Mouse (Mus musculus): ENCODE measurements around the gene Hist1h2ad. TPM values are rescaled to one million over a fixed set of nuclear protein-coding genes. Genes with fewer than 3 reads are reported as not detected.
"Not testable (repeated sequence)": the region's sequence is repeated elsewhere in the genome, so short reads cannot be mapped to it uniquely, and the experiment has no call there.

Hist1h2ad gene
- polyA plus RNA-seq, 1 experiment from 2014 or later, result 4.3 TPM

DNA sequence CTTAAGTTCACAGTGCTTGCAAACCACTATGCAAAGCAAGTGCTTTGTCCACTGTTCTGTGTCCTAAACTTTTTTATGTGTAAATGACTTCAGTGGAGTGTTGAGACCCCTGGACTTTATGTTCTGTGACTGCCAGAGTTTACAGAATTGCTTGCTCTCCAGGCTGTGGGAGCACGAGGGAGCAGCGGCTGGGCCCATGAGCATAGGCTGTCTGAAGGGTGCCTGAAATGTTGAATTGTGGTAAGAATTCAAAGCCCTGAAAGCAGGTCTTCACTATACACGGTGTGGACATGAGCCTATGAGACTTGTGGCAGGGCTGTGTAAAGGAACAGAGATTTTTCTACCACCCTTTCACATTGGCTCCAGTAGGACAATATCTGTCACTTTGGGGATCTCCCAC, 37.5 kb downstream of the Hist1h2ad start:
- Histone ChIP-seq H3K4me1 (replicated peaks) (peaks cover 26% of the 10 kb centered on the region), H3K9ac (no peak overlapping the region), H3K27me3 (no peaks in the 10 kb centered on the region), H3K27ac (peak overlapping the region; percentile 39), H3K9me3 (replicated peaks) (no peaks in the 10 kb centered on the region), H3K36me3 (peaks cover 14% of the 10 kb centered on the region), H3K4me3 (replicated peaks) (no peak overlapping the region), H3K4me2 (no peak overlapping the region)
- WGBS (ENCODE audit: insufficient replicate concordance), result 80% methylated on average over 3 of the region's 3 CpGs
- no peak for DNase-seq
- ATAC-seq (ENCODE audit: low read depth), result no peak

DNA sequence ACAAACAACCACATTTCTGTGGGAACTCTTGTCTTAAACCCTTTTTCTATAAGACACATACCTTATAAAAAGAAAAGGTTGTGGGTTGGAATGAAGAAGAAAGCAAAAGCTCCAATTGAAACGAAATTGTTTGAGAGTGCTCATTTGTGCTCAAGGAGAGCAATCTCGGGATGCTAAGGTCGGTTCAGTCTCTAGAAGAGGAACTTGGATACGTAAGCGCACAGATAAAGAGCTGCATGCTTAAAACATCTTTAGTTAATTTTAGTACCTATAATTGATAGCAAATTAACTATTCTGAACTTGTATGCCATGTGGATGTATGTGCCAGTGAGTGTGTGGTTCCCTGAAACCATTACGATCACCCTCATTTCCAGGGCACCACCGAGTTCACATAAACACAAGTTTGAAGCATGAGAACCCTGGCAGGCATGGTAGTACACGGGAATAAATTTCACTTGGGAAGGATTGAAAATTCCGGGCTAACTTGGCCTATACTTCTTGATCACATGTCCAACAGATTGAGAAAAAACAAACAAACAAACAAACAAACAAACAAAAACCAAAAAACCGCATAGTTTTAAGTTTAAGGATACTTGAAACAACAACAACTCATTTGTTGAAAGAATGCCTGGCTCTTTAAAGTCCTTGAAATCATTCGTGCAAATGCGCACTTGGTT, 46.0 kb downstream of the Hist1h2ad start:
- H3K4me3 ChIP-seq (replicated peaks), result peak overlapping the region; percentile 73
- peak overlapping the region; percentile 90 for H3K4me2 ChIP-seq
- peak overlapping the region; percentile 100 for H3K27ac ChIP-seq
- ATAC-seq (ENCODE audit: low read depth) (no peak), DNase-seq (no peak)
- WGBS (ENCODE audit: insufficient replicate concordance), result 21% methylated on average over 12 of the region's 12 CpGs
- H3K36me3 ChIP-seq, result no peaks in the 10 kb centered on the region
- peaks cover 6% of the 10 kb centered on the region for H3K27me3 ChIP-seq
- no peaks in the 10 kb centered on the region for H3K9me3 ChIP-seq (replicated peaks)
- H3K4me1 ChIP-seq (replicated peaks), result peaks cover 18% of the 10 kb centered on the region
- H3K9ac ChIP-seq, result peak overlapping the region; percentile 96

DNA sequence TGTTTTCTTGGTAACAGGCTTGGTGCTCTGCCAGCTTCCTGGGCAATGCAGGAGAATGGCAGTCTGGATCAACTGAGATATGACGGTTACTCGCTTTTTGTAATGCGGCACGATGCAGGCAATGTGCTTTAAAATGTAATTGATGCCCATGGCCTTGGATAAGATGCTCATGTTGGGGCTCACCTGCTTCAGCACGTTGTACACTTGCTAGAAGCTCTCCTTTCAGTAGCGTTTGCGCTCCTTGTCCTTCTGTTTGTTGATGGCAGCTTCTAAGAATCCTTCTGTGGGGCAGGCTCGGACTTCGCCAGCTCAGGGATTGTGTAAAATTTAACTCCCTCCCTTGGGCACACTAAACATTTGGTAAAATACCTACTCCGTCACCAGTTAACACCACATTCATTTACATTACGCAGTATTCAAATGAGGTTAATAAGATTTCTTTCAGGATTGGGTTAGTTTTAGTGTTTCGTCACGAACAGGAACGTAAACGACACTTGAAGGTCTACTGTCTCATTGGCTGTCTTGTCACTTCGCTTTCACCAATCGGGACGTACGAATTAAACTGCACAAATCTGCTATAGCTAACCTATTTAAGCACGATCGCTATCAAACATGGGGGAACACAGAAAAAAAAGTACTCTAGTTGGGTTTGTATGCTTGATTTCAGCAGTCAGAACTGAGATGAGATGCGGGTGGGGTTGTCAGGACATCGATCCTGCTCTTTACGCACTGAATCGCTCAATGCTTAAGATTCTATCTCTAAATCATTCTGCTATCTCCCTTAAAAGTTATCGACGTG, 46.8 kb downstream of the Hist1h2ad start, which contains the start of gene Hist1h2be:
Gene Hist1h2be, minus strand, starts transcription at position 392 of the 799 bp plus-strand sequence.
- Histone ChIP-seq H3K4me2 (peak within 1 kb of the TSS; percentile 90), H3K9me3 (replicated peaks) (no peaks in the 10 kb centered on the region), H3K4me3 (replicated peaks) (peak within 1 kb of the TSS; percentile 73), H3K4me1 (replicated peaks) (peaks cover 18% of the 10 kb centered on the region), H3K27ac (peak within 1 kb of the TSS; percentile 100), H3K9ac (peak within 1 kb of the TSS; percentile 96), H3K36me3 (no peaks in the 10 kb centered on the region), H3K27me3 (peaks cover 11% of the 10 kb centered on the region)
- ATAC-seq (ENCODE audit: low read depth) (peak; percentile 74), DNase-seq (peak; percentile 81)
- WGBS (ENCODE audit: insufficient replicate concordance), result under 1% methylated on average over 27 of the region's 27 CpGs

DNA sequence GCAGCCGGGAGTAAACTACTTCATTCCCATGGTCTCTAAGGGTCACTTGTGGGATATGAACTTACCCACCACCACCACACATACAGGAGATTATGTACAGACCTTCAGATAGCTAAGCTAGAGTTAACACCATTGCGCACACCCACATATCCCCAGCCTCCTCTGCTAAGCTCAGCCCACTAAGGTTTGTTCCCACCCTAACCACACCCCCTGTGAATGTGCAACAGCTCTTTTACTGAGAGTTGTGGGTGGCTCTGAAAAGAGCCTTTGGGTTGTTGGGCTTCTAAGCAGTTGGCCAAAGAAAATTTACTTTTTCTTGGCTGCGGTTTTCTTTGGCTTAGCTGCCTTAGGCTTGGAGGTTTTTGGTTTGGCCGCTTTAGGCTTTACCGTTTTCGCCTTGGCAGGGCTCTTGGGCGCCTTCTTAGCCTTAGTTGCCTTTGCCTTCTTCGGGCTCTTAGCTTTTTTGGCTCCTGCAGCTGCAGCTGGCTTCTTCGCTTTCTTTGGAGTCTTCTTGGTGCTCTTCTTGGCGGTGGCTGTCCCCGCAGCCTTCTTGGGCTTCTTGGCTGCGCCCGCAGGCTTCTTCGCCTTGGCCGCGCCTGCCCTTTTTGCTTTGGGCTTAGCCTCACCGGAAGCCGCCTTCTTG, 47.5 kb downstream of the Hist1h2ad start:
- WGBS (ENCODE audit: insufficient replicate concordance), result under 1% methylated on average over 18 of the region's 18 CpGs

DNA sequence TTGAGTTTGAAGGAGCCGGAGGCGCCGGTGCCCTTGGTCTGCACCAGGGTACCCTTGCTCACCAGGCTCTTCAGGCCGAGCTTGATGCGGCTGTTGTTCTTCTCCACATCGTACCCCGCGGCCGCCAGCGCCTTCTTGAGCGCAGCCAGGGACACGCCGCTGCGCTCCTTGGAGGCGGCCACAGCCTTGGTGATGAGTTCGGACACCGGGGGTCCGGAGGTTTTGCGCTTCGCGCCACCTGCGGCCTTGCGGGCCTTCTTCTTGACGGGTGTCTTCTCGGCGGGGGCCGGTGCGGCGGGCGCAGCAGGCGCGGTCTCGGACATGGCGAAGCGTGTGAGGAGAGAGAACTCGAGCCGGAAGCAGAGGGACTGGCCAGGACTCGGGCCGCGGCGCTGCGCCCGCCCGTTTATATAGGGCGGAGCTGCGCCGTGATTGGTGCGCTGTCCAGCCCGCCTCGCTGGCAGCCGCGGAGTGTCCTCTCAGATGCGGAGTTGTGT, 48.0 kb downstream of the Hist1h2ad start, which contains the start of gene Hist1h1e:
Gene Hist1h1e, minus strand, starts transcription at position 384 of the 497 bp plus-strand sequence.
- Histone ChIP-seq H3K4me3 (replicated peaks) (peak within 1 kb of the TSS; percentile 73), H3K27ac (peak within 1 kb of the TSS; percentile 100), H3K9ac (peak within 1 kb of the TSS; percentile 96), H3K27me3 (peaks cover 13% of the 10 kb centered on the region), H3K4me2 (peak within 1 kb of the TSS; percentile 90), H3K4me1 (replicated peaks) (peaks cover 18% of the 10 kb centered on the region)
- DNase-seq (peak; percentile 87), ATAC-seq (ENCODE audit: low read depth) (peak; percentile 81)
- H3K9me3 ChIP-seq (replicated peaks); H3K36me3 ChIP-seq: not testable (repeated sequence)
- WGBS (ENCODE audit: insufficient replicate concordance), result under 1% methylated on average over 53 of the region's 53 CpGs

More for the DNA sequence above, 47.5 kb downstream of the Hist1h2ad start:
- Histone ChIP-seq H3K36me3 (no peaks in the 10 kb centered on the region), H3K27me3 (peaks cover 13% of the 10 kb centered on the region), H3K4me1 (replicated peaks) (peaks cover 18% of the 10 kb centered on the region), H3K27ac (peak overlapping the region; percentile 100), H3K9me3 (replicated peaks) (no peaks in the 10 kb centered on the region), H3K9ac (peak overlapping the region; percentile 96), H3K4me2 (peak overlapping the region; percentile 90), H3K4me3 (replicated peaks) (peak overlapping the region; percentile 73)
- ATAC-seq (ENCODE audit: low read depth), result peak; percentile 82
- no peak for DNase-seq

DNA sequence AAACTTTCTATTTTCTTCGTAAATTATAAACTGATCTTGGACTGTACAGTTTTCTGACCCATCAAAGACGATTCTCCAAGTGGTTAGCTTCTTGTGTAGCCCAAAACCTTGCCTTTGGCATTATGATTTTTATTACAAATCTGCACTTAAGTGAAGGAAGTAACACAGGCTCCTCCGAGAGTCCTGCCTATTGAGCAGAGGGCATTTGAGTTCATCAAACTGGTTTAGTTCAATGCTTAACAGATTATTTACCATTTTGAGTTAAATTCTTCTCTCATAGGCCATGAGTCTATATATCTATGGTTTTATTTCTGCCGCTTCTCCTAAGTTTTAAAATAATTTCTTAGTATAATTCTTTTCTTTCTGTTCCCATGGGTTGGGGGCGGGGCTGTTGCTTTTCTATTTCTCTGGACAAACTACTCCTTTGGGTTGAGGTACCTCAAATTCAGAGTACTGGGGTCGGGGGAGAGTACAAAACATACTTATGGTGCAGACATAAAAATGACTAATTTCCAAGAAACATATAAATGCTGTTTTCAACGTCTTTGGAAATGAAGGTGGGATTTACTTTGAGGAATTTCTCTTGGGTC, 48.8 kb downstream of the Hist1h2ad start:
- peak overlapping the region; percentile 100 for H3K27ac ChIP-seq
- no peaks in the 10 kb centered on the region for H3K9me3 ChIP-seq (replicated peaks)
- H3K9ac ChIP-seq, result peak overlapping the region; percentile 96
- H3K4me3 ChIP-seq (replicated peaks), result peak overlapping the region; percentile 73
- H3K4me2 ChIP-seq, result peak overlapping the region; percentile 90
- H3K36me3 ChIP-seq, result no peaks in the 10 kb centered on the region
- ATAC-seq (ENCODE audit: low read depth) (no peak), DNase-seq (no peak)
- peaks cover 18% of the 10 kb centered on the region for H3K4me1 ChIP-seq (replicated peaks)
- WGBS (ENCODE audit: insufficient replicate concordance), result 24% methylated on average over 7 of the region's 7 CpGs
- H3K27me3 ChIP-seq, result peaks cover 13% of the 10 kb centered on the region

Small RNA genes lying within 50 kb of the gene (microRNA-seq; reads per million reads assigned to microRNA genes)
- gene Gm44297 (not detected), gene Gm44359 (not detected), gene Gm44394 (not detected)

Other genes starting within 250 kb of the Hist1h2ad start
- 15.2 and 20.1 TPM in 2 replicates for gene Zfp322a, start 205.2 kb upstream of the Hist1h2ad start, polyA plus RNA-seq (2015; fragmentation: Nextera tagmentation; extraction: Ambion mirVana)
- 8.3 and 9.1 TPM in 2 replicates for gene Abt1, start 150.5 kb upstream of the Hist1h2ad start, polyA plus RNA-seq (2015; fragmentation: Nextera tagmentation; extraction: Ambion mirVana)
- 1.5 and 2.0 TPM in 2 replicates for gene Btn1a1, start 108.5 kb upstream of the Hist1h2ad start, polyA plus RNA-seq (2015; fragmentation: Nextera tagmentation; extraction: Ambion mirVana)
- gene Btn2a2, start 85.5 kb upstream of the Hist1h2ad start, polyA plus RNA-seq (2015; fragmentation: Nextera tagmentation; extraction: Ambion mirVana), result not detected in 2 replicates
- gene Hist1h4h, start 43.3 kb upstream of the Hist1h2ad start, polyA plus RNA-seq (2015; fragmentation: Nextera tagmentation; extraction: Ambion mirVana), result 3.8 and 5.9 TPM in 2 replicates
- 7.7 and 13.6 TPM in 2 replicates for gene Hist1h2af, start 40.5 kb upstream of the Hist1h2ad start, polyA plus RNA-seq (2015; fragmentation: Nextera tagmentation; extraction: Ambion mirVana)
- 10.3 and 17.1 TPM in 2 replicates for gene Hist1h3g, start 39.0 kb upstream of the Hist1h2ad start, polyA plus RNA-seq (2015; fragmentation: Nextera tagmentation; extraction: Ambion mirVana)
- gene Hist1h2bh, start 31.0 kb upstream of the Hist1h2ad start, polyA plus RNA-seq (2015; fragmentation: Nextera tagmentation; extraction: Ambion mirVana), result 1.7 TPM in 2 replicates
- gene Hist1h3f, start 30.3 kb upstream of the Hist1h2ad start, polyA plus RNA-seq (2015; fragmentation: Nextera tagmentation; extraction: Ambion mirVana), result 1.1 and 2.1 TPM in 2 replicates
- gene Hist1h4f, start 22.7 kb upstream of the Hist1h2ad start, polyA plus RNA-seq (2015; fragmentation: Nextera tagmentation; extraction: Ambion mirVana), result 0.98 and 4.2 TPM in 2 replicates
- gene Hist1h1d, start 21.1 kb upstream of the Hist1h2ad start, polyA plus RNA-seq (2015; fragmentation: Nextera tagmentation; extraction: Ambion mirVana), result 0.75 and 0.93 TPM in 2 replicates
- 4.4 and 6.8 TPM in 2 replicates for gene Hist1h3e, start 12.0 kb upstream of the Hist1h2ad start, polyA plus RNA-seq (2015; fragmentation: Nextera tagmentation; extraction: Ambion mirVana)
- gene Hist1h2ae, start 3.2 kb upstream of the Hist1h2ad start, polyA plus RNA-seq (2015; fragmentation: Nextera tagmentation; extraction: Ambion mirVana), result 95.0 and 121 TPM in 2 replicates
- gene Hist1h2bg, start 3.0 kb upstream of the Hist1h2ad start, polyA plus RNA-seq (2015; fragmentation: Nextera tagmentation; extraction: Ambion mirVana), result 6.5 and 14.1 TPM in 2 replicates
- gene Hist1h2bf, start 185 bp upstream of the Hist1h2ad start, polyA plus RNA-seq (2015; fragmentation: Nextera tagmentation; extraction: Ambion mirVana), result 5.0 and 12.7 TPM in 2 replicates
- gene Hist1h3d, start 1.4 kb downstream of the Hist1h2ad start, polyA plus RNA-seq (2015; fragmentation: Nextera tagmentation; extraction: Ambion mirVana), result 5.9 and 7.2 TPM in 2 replicates
- gene Hist1h4d, start 7.2 kb downstream of the Hist1h2ad start, polyA plus RNA-seq (2015; fragmentation: Nextera tagmentation; extraction: Ambion mirVana), result 116 and 152 TPM in 2 replicates
- gene Hist1h2be, start 46.7 kb downstream of the Hist1h2ad start, polyA plus RNA-seq (2015; fragmentation: Nextera tagmentation; extraction: Ambion mirVana), result 1.3 and 2.0 TPM in 2 replicates
- 24.3 and 26.2 TPM in 2 replicates for gene Hist1h1e, start 48.2 kb downstream of the Hist1h2ad start, polyA plus RNA-seq (2015; fragmentation: Nextera tagmentation; extraction: Ambion mirVana)
- gene Hist1h2ac, start 109.6 kb downstream of the Hist1h2ad start, polyA plus RNA-seq (2015; fragmentation: Nextera tagmentation; extraction: Ambion mirVana), result 0.89 and 1.0 TPM in 2 replicates
- gene Hist1h2bc, start 109.8 kb downstream of the Hist1h2ad start, polyA plus RNA-seq (2015; fragmentation: Nextera tagmentation; extraction: Ambion mirVana), result 81.2 and 88.9 TPM in 2 replicates
- not detected in 2 replicates for gene Hist1h1t, start 121.4 kb downstream of the Hist1h2ad start, polyA plus RNA-seq (2015; fragmentation: Nextera tagmentation; extraction: Ambion mirVana)
- gene Hist1h4c, start 124.1 kb downstream of the Hist1h2ad start, polyA plus RNA-seq (2015; fragmentation: Nextera tagmentation; extraction: Ambion mirVana), result 5.4 and 8.6 TPM in 2 replicates
- gene Hfe, start 136.5 kb downstream of the Hist1h2ad start, polyA plus RNA-seq (2015; fragmentation: Nextera tagmentation; extraction: Ambion mirVana), result 6.6 and 8.8 TPM in 2 replicates
- gene Hist1h1c, start 164.4 kb downstream of the Hist1h2ad start, polyA plus RNA-seq (2015; fragmentation: Nextera tagmentation; extraction: Ambion mirVana), result 60.3 and 72.2 TPM in 2 replicates
- 5.2 and 5.9 TPM in 2 replicates for gene Hist1h3c, start 171.2 kb downstream of the Hist1h2ad start, polyA plus RNA-seq (2015; fragmentation: Nextera tagmentation; extraction: Ambion mirVana)
- gene Hist1h2bb, start 172.4 kb downstream of the Hist1h2ad start, polyA plus RNA-seq (2015; fragmentation: Nextera tagmentation; extraction: Ambion mirVana), result 3.9 and 5.6 TPM in 2 replicates
- 54.0 and 76.2 TPM in 2 replicates for gene Hist1h2ab, start 176.7 kb downstream of the Hist1h2ad start, polyA plus RNA-seq (2015; fragmentation: Nextera tagmentation; extraction: Ambion mirVana)
- 10.4 and 29.5 TPM in 2 replicates for gene Hist1h3b, start 177.9 kb downstream of the Hist1h2ad start, polyA plus RNA-seq (2015; fragmentation: Nextera tagmentation; extraction: Ambion mirVana)
- gene Hist1h4b, start 182.6 kb downstream of the Hist1h2ad start, polyA plus RNA-seq (2015; fragmentation: Nextera tagmentation; extraction: Ambion mirVana), result 3.7 and 5.5 TPM in 2 replicates
- gene Hist1h4a, start 186.8 kb downstream of the Hist1h2ad start, polyA plus RNA-seq (2015; fragmentation: Nextera tagmentation; extraction: Ambion mirVana), result 0.86 TPM in 1 of 2 replicates, not detected in the other
- gene Hist1h3a, start 188.0 kb downstream of the Hist1h2ad start, polyA plus RNA-seq (2015; fragmentation: Nextera tagmentation; extraction: Ambion mirVana), result 3.2 and 8.3 TPM in 2 replicates
- 4.3 and 8.1 TPM in 2 replicates for gene Hist1h1a, start 189.3 kb downstream of the Hist1h2ad start, polyA plus RNA-seq (2015; fragmentation: Nextera tagmentation; extraction: Ambion mirVana)
- gene Trim38, start 195.5 kb downstream of the Hist1h2ad start, polyA plus RNA-seq (2015; fragmentation: Nextera tagmentation; extraction: Ambion mirVana), result 0.14 TPM in 1 of 2 replicates, not detected in the other
- 0.52 and 0.57 TPM in 2 replicates for gene Slc17a2, start 232.6 kb downstream of the Hist1h2ad start, polyA plus RNA-seq (2015; fragmentation: Nextera tagmentation; extraction: Ambion mirVana)